Mouse (Mus musculus) liver, adult 2 months (tissue): Measurements from ENCODE around the gene Tpbg. TPM values are rescaled to one million over a fixed set of nuclear protein-coding genes. Genes with fewer than 3 reads are reported as not detected.

Experiments
- DNase-seq: peaks from one replicate; pipeline ENCODE4 v3.0.0-alpha.2; 2011; ENCODE audit warnings: low read depth, low spot score; ENCODE audit errors: extremely low read depth
- H3K27ac ChIP-seq: fragments of 200-500 bp; replicated peaks from 2 replicates; pipeline ENCODE4 v1.5.1; 2012; ENCODE audit warnings: low read depth, mild to moderate bottlenecking, control low read depth, inconsistent platforms, low read length; ENCODE audit not compliant: insufficient read depth
- H3K27me3 ChIP-seq: fragments of 200-500 bp; 2 replicates; pipeline ENCODE4 v1.6.1; 2012; ENCODE audit warnings: mild to moderate bottlenecking, moderate library complexity, low read length, inconsistent platforms; ENCODE audit not compliant: control insufficient read depth, insufficient read depth
- H3K36me3 ChIP-seq: fragments of 200-500 bp; 2 replicates; pipeline ENCODE4 v1.6.1; 2012; ENCODE audit warnings: low read length, inconsistent platforms; ENCODE audit not compliant: control insufficient read depth, insufficient read depth
- H3K4me1 ChIP-seq: fragments of 200-500 bp; 2 replicates; pipeline ENCODE4 v1.6.1; 2011; ENCODE audit warnings: low read length; ENCODE audit not compliant: control insufficient read depth, insufficient read depth
- H3K4me3 ChIP-seq: fragments of 200-500 bp; 2 replicates; pipeline ENCODE4 v1.5.1; 2011; ENCODE audit warnings: low read depth, mild to moderate bottlenecking, control low read depth, low read length, moderate library complexity; ENCODE audit not compliant: insufficient read depth
- H3K79me2 ChIP-seq: fragments of 200-500 bp; 2 replicates; pipeline ENCODE4 v1.6.1; 2012; ENCODE audit warnings: inconsistent platforms, mild to moderate bottlenecking, low read length, moderate library complexity; ENCODE audit not compliant: control insufficient read depth, insufficient read depth
- H3K9ac ChIP-seq: fragments of 200-500 bp; 2 replicates; pipeline ENCODE4 v1.6.1; 2012; ENCODE audit warnings: low read depth, mild to moderate bottlenecking, control low read depth, inconsistent platforms, low read length
- CTCF ChIP-seq: fragments of 200-500 bp; IDR thresholded peaks from 2 replicates; pipeline ENCODE4 v1.5.1; 2011; ENCODE audit warnings: low read depth, low read length, control low read depth
- POLR2A ChIP-seq: fragments of 200-500 bp; IDR thresholded peaks from 2 replicates; pipeline ENCODE4 v1.6.1; 2011; ENCODE audit warnings: low read length, control low read depth; ENCODE audit not compliant: insufficient read depth; ENCODE audit errors: extremely low read depth
- WGBS: fragments of 180-500 bp; shearing (Covaris S2); methylation state at CpG from one replicate; pipeline ENCODE4 v1.1.7; 2018; 5-methylcytosine and 5-hydroxymethylcytosine counted together
- polyA plus RNA-seq: library from polyadenylated mRNA; depleted of rRNA; stranded (reverse); fragments of >200 nt; gene quantifications from 2 replicates; pipeline ENCODE4 v1.2.3, GENCODE M21; 2012; rRNA removed
- total RNA-seq: library from RNA; depleted of rRNA; stranded (reverse); fragments of >200 nt; gene quantifications from 2 replicates; pipeline ENCODE4 v1.2.3, GENCODE M21; 2014; rRNA removed

Gene Tpbg
- total and polyA plus RNA-seq, 2 experiments: 0.10 TPM; not detected in 1

DNA sequence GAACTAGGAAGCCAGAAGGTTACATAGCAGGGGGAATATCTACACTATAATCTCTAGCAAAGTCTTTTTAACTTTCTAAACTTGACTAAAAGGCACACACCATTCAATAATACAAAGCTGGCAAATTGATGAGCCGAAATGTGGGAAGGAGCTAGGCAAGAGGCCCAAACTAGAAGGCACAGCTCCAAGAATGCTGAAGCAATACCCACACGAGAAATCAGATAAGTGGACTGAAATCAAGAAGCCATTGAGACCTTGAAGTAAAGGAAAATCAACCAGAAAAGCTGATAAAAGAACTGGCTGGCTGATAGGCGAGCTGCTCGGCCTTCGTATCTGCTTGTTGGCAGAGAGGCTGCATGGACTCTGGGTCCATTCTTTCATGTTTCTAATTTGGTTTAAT lies 51.5 kb downstream of the Tpbg start:
- 64% methylated on average over 5 of the region's 5 CpGs for WGBS
- TF ChIP-seq CTCF (no peak), POLR2A (no peak)
- no peaks in the 10 kb centered on the region for H3K4me1 ChIP-seq

More for the DNA sequence above, 51.5 kb downstream of the Tpbg start:
- H3K36me3 ChIP-seq: no peaks in the 10 kb centered on the region
- no peak overlapping the region for H3K9ac ChIP-seq
- no peak overlapping the region for H3K27ac ChIP-seq
- H3K79me2 ChIP-seq: no peaks in the 10 kb centered on the region
- no peak for DNase-seq
- no peak overlapping the region for H3K4me3 ChIP-seq
- H3K27me3 ChIP-seq: no peaks in the 10 kb centered on the region

Other genes starting within 250 kb of the Tpbg start
- gene Ibtk, start 93.0 kb upstream of the Tpbg start, total RNA-seq: 27.2 and 32.5 TPM in 2 replicates
- 5.1 and 5.2 TPM in 2 replicates for gene Ibtk, start 93.0 kb upstream of the Tpbg start, polyA plus RNA-seq